Mouse (Mus musculus) forebrain, embryonic 16.5 days (tissue): ENCODE results near the gene Mapk1ip1l. TPM values are rescaled to one million over a fixed set of nuclear protein-coding genes. Genes with fewer than 3 reads are reported as not detected.
"Not testable (repeated sequence)": the region's sequence is repeated elsewhere in the genome, so short reads cannot be mapped to it uniquely, and the experiment has no call there.

Source experiments
- ATAC-seq: fragments of 200-750 bp; cut with Nextera tagmentation; 2 replicates; pipeline ENCODE4 v1.8.0; 2017; ENCODE audit warnings: mild to moderate bottlenecking, moderate library complexity
- H3K27ac ChIP-seq: fragments of 300-500 bp; sonication (generic); 2 replicates; pipeline ENCODE4 v1.5.1; 2014; ENCODE audit warnings: low read length, control low read depth
- H3K27me3 ChIP-seq: fragments of 300-500 bp; sonication (generic); replicated peaks from 2 replicates; pipeline ENCODE4 v1.6.1; 2014; ENCODE audit warnings: low read length; ENCODE audit not compliant: control insufficient read depth, insufficient read depth
- H3K36me3 ChIP-seq: fragments of 300-500 bp; sonication (generic); 2 replicates; pipeline ENCODE4 v1.6.1; 2014; ENCODE audit not compliant: control insufficient read depth, insufficient read depth
- H3K4me1 ChIP-seq: fragments of 300-500 bp; sonication (generic); replicated peaks from 2 replicates; pipeline ENCODE4 v1.6.1; 2014; ENCODE audit warnings: low read length; ENCODE audit not compliant: control insufficient read depth, insufficient read depth
- H3K4me2 ChIP-seq: fragments of 300-500 bp; sonication (generic); 2 replicates; pipeline ENCODE4 v1.6.1; 2014; ENCODE audit warnings: mild to moderate bottlenecking, low read length, control low read depth
- H3K4me3 ChIP-seq: fragments of 300-500 bp; sonication (generic); replicated peaks from 2 replicates; pipeline ENCODE4 v1.5.1; 2014; ENCODE audit warnings: mild to moderate bottlenecking, low read length, control low read depth
- H3K9ac ChIP-seq: fragments of 300-500 bp; sonication (generic); replicated peaks from 2 replicates; pipeline ENCODE4 v1.6.1; 2014; ENCODE audit warnings: low read depth, low read length, control low read depth
- H3K9me3 ChIP-seq: fragments of 300-500 bp; sonication (generic); 2 replicates; pipeline ENCODE4 v1.6.1; 2016; ENCODE audit warnings: low read length; ENCODE audit not compliant: control insufficient read depth
- WGBS: fragments of 180-500 bp; shearing (Covaris S2); extraction: QIAGEN DNeasy Blood & Tissue Kit; methylation state at CpG from one replicate; pipeline ENCODE4 v1.1.7; 2014; 5-methylcytosine and 5-hydroxymethylcytosine counted together
- polyA plus RNA-seq: library from polyadenylated mRNA; unstranded; fragments of >200 nt; fragmentation: Nextera tagmentation; extraction: Ambion mirVana; gene quantifications from 2 replicates; pipeline ENCODE4 v1.2.1, GENCODE M21; 2015

Mapk1ip1l gene
- polyA plus RNA-seq, 1 experiment from 2014 or later, result 62.1 TPM

GRCm38 (mm10) chr14:47319362-47319761 is 21.3 kb downstream of the Mapk1ip1l start:
- no peaks in the 10 kb centered on the region for H3K9me3 ChIP-seq
- H3K36me3 ChIP-seq, result peaks cover 8% of the 10 kb centered on the region; the same call in 1 of the 2 replicates
- no peak for ATAC-seq
- H3K27ac ChIP-seq, result no peak overlapping the region
- H3K27me3 ChIP-seq, result no peaks in the 10 kb centered on the region
- no peak overlapping the region for H3K4me2 ChIP-seq
- no peak overlapping the region for H3K4me3 ChIP-seq
- no peaks in the 10 kb centered on the region for H3K4me1 ChIP-seq
- 91% methylated on average over 5 of the region's 5 CpGs for WGBS
- H3K9ac ChIP-seq, result no peak overlapping the region

GRCm38 (mm10) chr14:47321581-47321980 is 23.5 kb downstream of the Mapk1ip1l start:
- not testable (repeated sequence) for ATAC-seq

GRCm38 (mm10) chr14:47325965-47326761 is 28.1 kb downstream of the Mapk1ip1l start:
- no peak overlapping the region for H3K9ac ChIP-seq
- no peaks in the 10 kb centered on the region for H3K27me3 ChIP-seq
- H3K9me3 ChIP-seq, result no peaks in the 10 kb centered on the region
- H3K4me2 ChIP-seq, result no peak overlapping the region
- WGBS, result 60% methylated on average over 9 of the region's 9 CpGs
- H3K27ac ChIP-seq, result no peak overlapping the region
- peak; percentile 58 for ATAC-seq
- H3K4me3 ChIP-seq, result no peak overlapping the region
- H3K36me3 ChIP-seq, result no peaks in the 10 kb centered on the region
- peaks cover 5% of the 10 kb centered on the region; the same call in 1 of the 2 replicates for H3K4me1 ChIP-seq

More at GRCm38 (mm10) chr14:47321581-47321980, 23.5 kb downstream of the Mapk1ip1l start:
- H3K36me3 ChIP-seq, H3K9me3 ChIP-seq, H3K4me1 ChIP-seq, H3K4me2 ChIP-seq, H3K27me3 ChIP-seq, H3K27ac ChIP-seq, H3K9ac ChIP-seq, H3K4me3 ChIP-seq: not testable (repeated sequence)
- 93% methylated on average over 5 of the region's 8 CpGs for WGBS

GRCm38 (mm10) chr14:47327347-47327746 is 29.3 kb downstream of the Mapk1ip1l start:
- Histone ChIP-seq H3K4me3 (no peak overlapping the region), H3K27me3 (no peaks in the 10 kb centered on the region), H3K4me2 (no peak overlapping the region), H3K9me3 (no peaks in the 10 kb centered on the region), H3K27ac (no peak overlapping the region), H3K4me1 (peaks cover 5% of the 10 kb centered on the region; the same call in 1 of the 2 replicates), H3K36me3 (no peaks in the 10 kb centered on the region), H3K9ac (no peak overlapping the region)
- 93% methylated on average over 5 of the region's 5 CpGs for WGBS
- ATAC-seq, result no peak

GRCm38 (mm10) chr14:47331920-47332319 is 33.9 kb downstream of the Mapk1ip1l start:
- Histone ChIP-seq H3K4me3 (no peak overlapping the region), H3K9me3 (no peaks in the 10 kb centered on the region), H3K27ac (no peak overlapping the region), H3K9ac (no peak overlapping the region), H3K4me2 (no peak overlapping the region), H3K4me1 (no peaks in the 10 kb centered on the region), H3K36me3 (no peaks in the 10 kb centered on the region), H3K27me3 (no peaks in the 10 kb centered on the region)
- 70% methylated on average over 5 of the region's 5 CpGs for WGBS
- no peak for ATAC-seq

GRCm38 (mm10) chr14:47334819-47335218 is 36.8 kb downstream of the Mapk1ip1l start:
- H3K27ac ChIP-seq, result no peak overlapping the region
- no peaks in the 10 kb centered on the region for H3K27me3 ChIP-seq
- H3K4me2 ChIP-seq, result no peak overlapping the region
- no peak overlapping the region for H3K4me3 ChIP-seq
- 80% methylated on average over 4 of the region's 4 CpGs for WGBS
- H3K4me1 ChIP-seq, result no peaks in the 10 kb centered on the region
- no peak overlapping the region for H3K9ac ChIP-seq
- H3K36me3 ChIP-seq, result no peaks in the 10 kb centered on the region
- H3K9me3 ChIP-seq, result no peaks in the 10 kb centered on the region
- ATAC-seq, result no peak

GRCm38 (mm10) chr14:47335300-47335699 is 37.2 kb downstream of the Mapk1ip1l start:
- Histone ChIP-seq H3K27me3 (no peaks in the 10 kb centered on the region), H3K4me3 (no peak overlapping the region), H3K27ac (no peak overlapping the region), H3K4me1 (no peaks in the 10 kb centered on the region), H3K9me3 (no peaks in the 10 kb centered on the region), H3K36me3 (no peaks in the 10 kb centered on the region), H3K4me2 (no peak overlapping the region), H3K9ac (no peak overlapping the region)
- ATAC-seq, result no peak
- 29% methylated on average over 3 of the region's 3 CpGs for WGBS

GRCm38 (mm10) chr14:47340231-47340925 is 42.3 kb downstream of the Mapk1ip1l start:
- H3K27me3 ChIP-seq, result no peaks in the 10 kb centered on the region
- H3K4me1 ChIP-seq, result no peaks in the 10 kb centered on the region
- H3K4me3 ChIP-seq, result no peak overlapping the region
- no peak for ATAC-seq
- 84% methylated on average over 10 of the region's 10 CpGs for WGBS
- no peaks in the 10 kb centered on the region for H3K36me3 ChIP-seq
- no peak overlapping the region for H3K4me2 ChIP-seq
- no peak overlapping the region for H3K27ac ChIP-seq
- no peaks in the 10 kb centered on the region for H3K9me3 ChIP-seq
- no peak overlapping the region for H3K9ac ChIP-seq

- Histone ChIP-seq H3K4me2 (no peak overlapping the region), H3K27ac (no peak overlapping the region), H3K4me3 (no peak overlapping the region), H3K9ac (no peak overlapping the region), H3K27me3 (no peaks in the 10 kb centered on the region), H3K4me1 (no peaks in the 10 kb centered on the region), H3K9me3 (no peaks in the 10 kb centered on the region), H3K36me3 (no peaks in the 10 kb centered on the region)
- 0 out of 2 replicates have a peak, but pooled peaks have one; percentile 33 for ATAC-seq
- WGBS, result 44% methylated on average over 4 of the region's 4 CpGs
Measured at GRCm38 (mm10) chr14:47341811-47342291, 43.8 kb downstream of the Mapk1ip1l start.
